Mouse (Mus musculus) brain, embryonic 14.5 days (tissue): Measurements from ENCODE around the gene Smad6. TPM values are rescaled to one million over a fixed set of nuclear protein-coding genes. Genes with fewer than 3 reads are reported as not detected.

Experiments
- DNase-seq: peaks from one replicate; pipeline ENCODE4 v3.0.0-alpha.2; 2011; ENCODE audit warnings: low read depth
- CTCF ChIP-seq: fragments of 200-500 bp; IDR thresholded peaks from 2 replicates; pipeline ENCODE4 v1.5.1; 2012; ENCODE audit warnings: inconsistent platforms, mild to moderate bottlenecking, moderate library complexity, borderline replicate concordance; ENCODE audit not compliant: insufficient read depth, insufficient read length; ENCODE audit errors: extremely low read depth
- POLR2A ChIP-seq: fragments of 200-500 bp; IDR thresholded peaks from 2 replicates; pipeline ENCODE4 v1.6.1; 2012; ENCODE audit warnings: mild to moderate bottlenecking, inconsistent platforms, borderline replicate concordance; ENCODE audit not compliant: poor library complexity, insufficient read depth, insufficient read length, severe bottlenecking; ENCODE audit errors: extremely low read depth
- polyA plus RNA-seq: library from polyadenylated mRNA; depleted of rRNA; stranded (reverse); fragments of >200 nt; gene quantifications from 2 replicates; pipeline ENCODE4 v1.2.3, GENCODE M21; 2012

The Smad6 gene
- polyA plus RNA-seq, 1 experiment, result 6.1 TPM

- DNase-seq, result no peak
- TF ChIP-seq POLR2A (no peak), CTCF (no peak)
Measured at GRCm38 (mm10) chr9:63999194-63999593, 22.7 kb downstream of the Smad6 start.

GRCm38 (mm10) chr9:63998026-63998425 is 23.8 kb downstream of the Smad6 start:
- DNase-seq, result peak; percentile 43
- TF ChIP-seq POLR2A (no peak), CTCF (no peak)

- peak; percentile 67 for DNase-seq
- TF ChIP-seq CTCF, result peak; percentile 51
- no peak for TF ChIP-seq POLR2A
Measured at GRCm38 (mm10) chr9:63997439-63997838, 24.4 kb downstream of the Smad6 start.

GRCm38 (mm10) chr9:63993256-63993655 is 28.6 kb downstream of the Smad6 start:
- no peak for TF ChIP-seq CTCF
- TF ChIP-seq POLR2A, result no peak
- DNase-seq, result no peak

- TF ChIP-seq POLR2A (no peak), CTCF (no peak)
- no peak for DNase-seq
Measured at GRCm38 (mm10) chr9:63992761-63993160, 29.1 kb downstream of the Smad6 start.

- TF ChIP-seq POLR2A (no peak), CTCF (no peak)
- DNase-seq, result no peak
Measured at GRCm38 (mm10) chr9:63991193-63991592, 30.7 kb downstream of the Smad6 start.

GRCm38 (mm10) chr9:63989641-63990040 is 32.2 kb downstream of the Smad6 start:
- peak; percentile 80 for DNase-seq

GRCm38 (mm10) chr9:63989214-63989613 is 32.6 kb downstream of the Smad6 start:
- TF ChIP-seq CTCF, result no peak
- no peak for TF ChIP-seq POLR2A
- no peak for DNase-seq

More at GRCm38 (mm10) chr9:63989641-63990040, 32.2 kb downstream of the Smad6 start:
- TF ChIP-seq POLR2A (no peak), CTCF (no peak)

GRCm38 (mm10) chr9:63985125-63985524 is 36.7 kb downstream of the Smad6 start:
- TF ChIP-seq POLR2A, result no peak
- no peak for TF ChIP-seq CTCF
- no peak for DNase-seq

GRCm38 (mm10) chr9:63982937-63983632 is 38.8 kb downstream of the Smad6 start:
- no peak for DNase-seq
- TF ChIP-seq POLR2A, result no peak
- peak; percentile 48; the same call in 1 of the 2 replicates for TF ChIP-seq CTCF

- no peak for DNase-seq
- TF ChIP-seq CTCF (no peak), POLR2A (no peak)
Measured at GRCm38 (mm10) chr9:63981912-63982311, 39.9 kb downstream of the Smad6 start.

GRCm38 (mm10) chr9:63981371-63981770 is 40.5 kb downstream of the Smad6 start:
- no peak for DNase-seq
- TF ChIP-seq CTCF (no peak), POLR2A (no peak)
